Mouse (Mus musculus) bone marrow, adult 2 months (tissue): ENCODE data around the gene Olfr805.

Experiments
- CTCF ChIP-seq: fragments of 200-500 bp; IDR thresholded peaks from 2 replicates; pipeline ENCODE4 v1.5.1; 2011; ENCODE audit warnings: low read length, control low read depth; ENCODE audit not compliant: control insufficient read depth, insufficient read depth
- POLR2A ChIP-seq: fragments of 200-500 bp; IDR thresholded peaks from 2 replicates; pipeline ENCODE4 v1.6.1; 2011; ENCODE audit warnings: low read depth, mild to moderate bottlenecking, control low read depth, low read length, borderline replicate concordance; ENCODE audit not compliant: control insufficient read depth

DNA sequence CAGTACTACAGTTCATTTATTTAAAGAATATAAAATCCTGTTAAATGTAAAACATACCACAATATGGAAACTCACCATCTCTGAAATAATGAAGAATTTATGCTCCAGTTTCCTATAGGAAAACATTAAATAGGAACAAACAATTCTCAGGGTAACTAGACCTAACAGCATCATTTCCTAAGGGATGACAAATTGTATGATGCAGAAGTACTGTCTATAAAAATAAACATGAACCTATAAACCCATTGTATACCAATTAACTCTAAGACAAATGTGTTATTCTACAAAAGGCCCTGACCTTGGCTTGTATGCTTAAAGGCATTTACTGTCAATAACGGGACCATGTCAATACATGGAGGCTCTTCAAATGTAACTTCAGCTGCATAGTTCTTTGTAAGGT, 55.4 kb downstream of the Olfr805 start, which contains the start of gene Olfr801:
- no peak for TF ChIP-seq CTCF
- TF ChIP-seq POLR2A, result no peak
